Mouse (Mus musculus) induced T-regulatory cell, adult 2 months (primary cell): Measurements from ENCODE around the gene Anxa4.

Source experiments
- DNase-seq: peaks from one replicate; pipeline ENCODE4 v3.0.0-alpha.2; 2012; ENCODE audit warnings: low read depth

The Anxa4 gene

DNA sequence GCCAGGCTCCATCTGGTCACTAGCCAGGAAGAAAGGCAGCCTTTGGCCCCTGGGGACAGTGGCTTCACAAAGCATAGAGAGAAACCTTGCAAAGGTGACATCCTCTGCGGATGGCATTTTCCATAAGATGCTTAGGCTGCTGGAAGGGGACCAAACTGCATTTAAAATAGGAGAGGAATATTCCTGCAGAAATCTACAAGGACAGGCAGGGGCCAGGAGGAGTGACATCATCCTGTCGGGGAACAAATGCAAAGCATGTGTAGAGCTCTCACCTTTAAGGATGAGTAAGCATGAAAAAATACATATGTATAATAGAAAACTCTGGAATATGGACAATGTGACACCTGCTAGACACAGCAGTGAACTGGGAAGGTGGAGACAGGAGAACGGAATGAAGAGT, 7.1 kb upstream of the Anxa4 start:
- DNase-seq = no peak

DNA sequence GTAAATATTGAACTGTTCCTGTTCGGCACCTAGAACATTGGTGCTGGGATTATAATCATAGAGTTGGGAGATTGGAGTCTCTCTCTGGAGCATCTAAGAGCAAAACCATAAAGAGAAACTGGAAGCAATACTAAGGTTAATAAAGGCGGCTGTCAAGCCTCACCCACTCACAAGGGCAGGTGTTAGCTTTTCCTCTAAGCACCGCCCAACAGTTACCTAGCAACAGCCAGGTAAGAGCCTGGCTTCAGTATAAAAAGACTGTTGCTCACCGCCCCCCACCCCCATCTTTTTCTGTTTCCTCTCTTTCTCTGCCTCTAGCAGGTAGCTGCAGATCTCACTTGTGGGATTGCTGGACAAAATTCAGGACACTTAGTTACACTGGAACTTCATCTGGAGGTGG, 4.1 kb upstream of the Anxa4 start:
- no peak for DNase-seq

DNA sequence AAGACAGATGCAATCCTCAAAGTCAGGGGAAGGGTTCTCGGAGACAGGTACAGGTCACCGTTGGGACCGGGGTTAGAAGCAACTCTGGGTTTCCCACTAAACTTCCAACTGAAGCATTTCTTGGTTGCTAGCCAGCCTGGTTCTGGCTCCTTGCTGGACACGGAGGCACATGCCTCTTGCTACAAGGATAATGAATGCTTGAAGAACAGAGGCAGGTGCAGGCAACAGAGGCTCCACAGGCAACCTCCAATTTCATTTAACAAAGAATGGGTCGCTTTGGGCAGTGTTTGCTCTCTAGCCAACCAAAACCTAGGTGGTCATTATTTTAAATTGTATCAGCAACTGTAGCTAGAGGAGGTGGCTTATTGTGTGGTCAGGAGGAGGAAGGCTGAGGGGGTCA, 573 bp upstream of the Anxa4 start:
- no peak for DNase-seq

- DNase-seq = no peak
These were observed 2.9 kb downstream of the Anxa4 start for GRCm38 (mm10) chr6:86790351-86790943.

GRCm38 (mm10) chr6:86788242-86788641, 5.1 kb downstream of the Anxa4 start:
- no peak for DNase-seq

DNA sequence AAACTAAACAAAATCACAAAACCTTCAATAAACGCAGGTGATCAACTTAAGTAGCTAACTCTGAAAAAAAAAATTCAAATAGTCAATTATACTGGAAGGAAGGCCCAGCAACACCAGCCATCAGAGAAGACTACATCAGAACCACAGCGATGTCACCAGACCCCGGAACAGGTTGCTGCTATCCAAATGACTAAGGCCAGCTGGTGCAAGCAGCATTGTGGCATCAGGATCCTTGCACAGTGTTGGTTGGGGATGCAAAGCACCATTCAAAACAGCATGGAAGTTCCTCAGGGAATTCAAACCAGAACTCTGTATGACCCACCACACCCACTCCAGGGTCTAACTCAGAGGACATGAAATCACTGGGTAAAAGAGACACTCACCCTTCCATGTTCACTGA, 6.8 kb downstream of the Anxa4 start:
- DNase-seq = no peak

- DNase-seq = peak; percentile 36
These were observed 8.6 kb downstream of the Anxa4 start for GRCm38 (mm10) chr6:86784739-86785138.

DNA sequence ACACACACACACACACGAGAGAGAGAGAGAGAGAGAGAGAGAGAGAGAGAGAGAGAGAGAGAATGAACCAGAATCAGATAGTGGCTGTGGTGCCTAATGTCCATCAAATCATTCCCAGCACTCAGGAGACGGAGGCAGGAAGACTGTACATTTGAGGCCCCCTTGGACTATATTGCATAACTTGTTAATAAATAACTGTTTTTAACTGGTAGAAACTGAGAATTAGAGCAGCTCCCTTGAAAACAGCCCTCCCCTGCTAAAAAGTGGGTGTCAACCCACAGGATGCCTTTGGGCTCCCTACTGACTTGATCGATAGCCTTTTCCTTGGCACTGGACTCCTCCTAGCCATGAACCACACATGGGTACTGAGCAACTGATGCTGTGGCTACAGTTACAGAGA, 11.0 kb downstream of the Anxa4 start:
- DNase-seq = no peak

DNA sequence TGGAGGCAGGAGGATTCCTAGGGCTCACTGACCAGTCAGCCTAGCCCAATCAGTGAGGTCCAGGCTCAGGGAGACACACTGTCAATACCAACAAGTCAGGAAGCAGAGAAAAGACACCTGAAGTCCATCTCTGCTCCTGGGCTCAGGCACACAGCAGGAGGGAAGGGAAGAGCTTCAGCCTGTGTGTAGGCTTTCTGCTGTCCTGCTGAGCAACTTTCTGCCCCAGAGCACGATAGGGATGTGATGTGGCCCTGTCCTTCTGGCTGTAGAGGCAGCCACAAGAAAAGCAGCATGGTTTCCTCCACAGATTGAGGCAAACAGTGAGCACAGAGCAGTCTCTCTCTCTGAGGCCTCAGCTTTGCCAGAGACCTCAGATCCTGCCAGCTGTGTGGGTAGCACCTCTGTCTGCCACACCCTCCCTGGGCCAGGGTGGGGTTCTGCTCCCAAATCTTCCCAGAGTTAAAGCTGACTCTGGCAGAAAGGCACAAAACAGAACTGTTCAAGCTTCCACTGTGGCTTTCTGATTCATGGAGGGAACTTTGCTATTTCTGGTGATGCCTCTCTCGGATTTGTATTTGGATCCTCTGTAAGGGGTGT, 11.9 kb downstream of the Anxa4 start:
- no peak for DNase-seq

- no peak for DNase-seq
These were observed 14.3 kb downstream of the Anxa4 start for GRCm38 (mm10) chr6:86778910-86779594.

DNA sequence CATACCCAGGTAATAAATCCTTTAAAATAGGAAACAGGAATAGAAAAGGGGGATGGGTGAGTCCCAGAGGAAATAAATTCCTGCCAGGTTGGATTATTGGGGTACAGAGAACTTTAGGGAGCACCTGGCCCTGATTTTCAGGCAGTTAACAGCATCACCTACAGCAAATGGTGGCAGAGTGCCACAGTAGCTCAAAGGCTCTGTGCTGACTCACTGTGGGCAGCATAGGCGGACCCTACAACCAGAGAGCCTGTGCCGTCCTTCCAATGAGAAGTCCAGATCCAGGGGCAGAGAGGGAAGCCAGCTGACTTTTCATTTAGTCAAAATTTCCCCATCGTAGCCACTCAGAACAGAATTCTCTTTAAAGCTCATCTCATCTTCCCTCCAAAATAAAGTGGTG, 16.2 kb downstream of the Anxa4 start:
- no peak for DNase-seq

- no peak for DNase-seq
These were observed 16.7 kb downstream of the Anxa4 start for GRCm38 (mm10) chr6:86776706-86777071.

DNA sequence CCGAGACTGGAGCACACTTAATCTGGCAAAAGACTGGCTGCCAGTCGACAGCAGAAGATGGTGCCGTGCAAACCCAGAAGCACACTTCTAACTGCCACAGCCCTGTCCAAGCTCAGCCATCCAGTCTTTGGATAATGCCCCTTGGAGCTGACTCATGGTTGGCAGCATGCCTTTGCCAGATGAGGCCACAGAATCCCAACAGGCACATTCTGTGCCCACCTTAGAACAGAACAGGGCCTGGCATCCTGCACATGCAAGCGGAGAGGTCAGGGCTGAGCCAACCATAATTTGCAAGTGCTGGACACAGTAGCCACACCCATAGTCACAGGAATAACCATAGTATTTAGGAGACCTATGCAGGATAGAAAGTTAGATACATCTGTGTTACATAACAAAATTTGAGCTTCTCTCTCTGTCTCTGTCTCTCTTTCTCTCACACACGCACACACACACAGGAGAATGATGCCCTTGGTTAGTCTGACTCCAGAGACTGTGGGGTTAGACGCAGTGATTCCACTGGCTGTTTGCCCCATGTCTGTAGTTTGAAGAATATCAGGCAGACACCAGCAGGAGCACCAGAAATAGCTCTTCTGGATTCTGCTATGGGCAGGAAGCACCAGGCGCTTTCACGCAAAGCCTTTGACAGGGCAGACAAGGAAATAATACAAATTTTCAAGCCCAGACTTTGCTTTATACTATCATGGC, 17.2 kb downstream of the Anxa4 start:
- no peak for DNase-seq

DNA sequence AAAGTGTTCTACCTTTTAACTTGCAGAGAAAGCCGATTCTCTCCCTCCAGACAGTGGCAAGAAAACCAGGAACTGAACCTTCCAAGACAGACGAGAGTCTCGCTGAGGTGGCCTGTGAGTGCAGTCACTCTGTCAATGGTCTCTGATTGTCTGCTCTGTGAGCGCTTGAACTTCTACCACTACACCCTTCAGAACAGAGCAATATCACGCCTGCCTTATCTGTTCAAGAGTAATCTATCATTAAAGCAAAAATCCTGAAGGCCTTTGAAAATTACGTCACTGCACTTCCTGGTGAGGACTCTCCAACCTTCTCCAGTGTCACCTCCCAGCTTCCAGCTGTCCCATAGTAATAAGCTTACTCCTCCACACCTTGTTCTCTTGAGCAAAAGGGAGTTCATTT, 18.4 kb downstream of the Anxa4 start:
- DNase-seq = no peak

DNA sequence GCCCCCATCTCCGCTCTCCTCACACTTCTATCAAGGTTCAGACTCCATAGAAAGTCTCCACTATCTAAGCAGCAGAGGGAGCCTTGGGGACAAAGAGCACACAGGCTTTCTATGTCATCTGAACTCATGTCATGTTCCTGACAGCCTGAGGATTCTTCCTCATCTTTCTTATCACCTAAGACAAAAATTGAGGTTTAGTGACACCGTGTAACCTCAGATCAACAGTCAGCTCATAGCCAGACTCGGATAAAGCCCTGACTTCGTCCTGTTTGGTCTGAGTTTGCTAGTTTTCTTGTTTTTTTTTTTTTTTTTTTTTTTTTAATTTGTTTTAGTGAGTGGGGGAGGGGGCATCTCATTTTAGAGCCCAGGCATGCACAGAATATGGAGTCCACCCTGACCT, 19.6 kb downstream of the Anxa4 start:
- DNase-seq = no peak

DNA sequence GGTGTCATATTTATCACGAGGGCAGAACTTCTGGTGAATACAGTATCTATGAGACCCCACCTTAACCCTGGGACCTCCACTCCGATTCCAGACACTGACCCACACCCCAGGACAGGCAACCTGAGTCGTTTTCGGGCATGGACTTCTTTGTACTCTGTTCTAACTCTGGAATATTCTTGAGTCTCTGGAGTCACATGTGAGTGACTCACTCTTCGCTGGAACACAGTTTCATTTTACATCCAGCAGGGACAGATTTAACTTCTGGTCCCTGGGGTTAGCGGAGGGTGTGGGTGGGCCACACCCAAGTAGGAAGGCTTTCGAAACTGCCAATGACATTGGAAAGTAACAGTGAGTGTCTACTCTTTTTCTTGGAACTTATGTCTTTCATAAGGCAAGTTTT, 20.8 kb downstream of the Anxa4 start:
- DNase-seq = no peak

- no peak for DNase-seq
These were observed 24.4 kb downstream of the Anxa4 start for GRCm38 (mm10) chr6:86768938-86769337.

DNA sequence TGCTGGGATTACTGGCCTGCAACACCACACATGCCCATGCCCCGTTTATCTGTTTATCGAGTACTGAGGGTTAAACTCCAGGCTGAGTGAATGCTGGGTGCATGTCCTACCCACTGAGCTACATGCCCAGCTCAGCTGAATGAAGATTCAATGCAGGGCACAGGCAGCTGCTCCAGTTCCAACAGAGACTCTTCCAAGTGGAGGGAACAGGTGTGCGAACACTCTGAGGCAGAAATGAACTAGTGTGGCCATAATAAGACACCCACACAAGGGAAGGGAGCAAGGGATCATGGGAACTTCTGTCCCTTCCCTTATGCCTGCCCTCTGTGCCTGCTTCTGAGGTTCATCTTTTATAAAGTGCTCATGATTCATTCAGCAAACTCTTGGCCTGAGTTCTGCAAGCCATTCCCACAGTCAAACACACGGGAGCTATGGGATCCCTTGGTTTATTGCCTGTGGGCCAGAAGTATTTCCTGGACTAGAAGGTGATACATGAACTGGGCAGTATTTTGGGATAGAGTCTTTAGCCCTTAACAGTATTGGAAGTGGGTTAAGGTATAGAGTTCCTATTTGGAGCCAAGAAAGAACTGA, 25.1 kb downstream of the Anxa4 start:
- no peak for DNase-seq

DNA sequence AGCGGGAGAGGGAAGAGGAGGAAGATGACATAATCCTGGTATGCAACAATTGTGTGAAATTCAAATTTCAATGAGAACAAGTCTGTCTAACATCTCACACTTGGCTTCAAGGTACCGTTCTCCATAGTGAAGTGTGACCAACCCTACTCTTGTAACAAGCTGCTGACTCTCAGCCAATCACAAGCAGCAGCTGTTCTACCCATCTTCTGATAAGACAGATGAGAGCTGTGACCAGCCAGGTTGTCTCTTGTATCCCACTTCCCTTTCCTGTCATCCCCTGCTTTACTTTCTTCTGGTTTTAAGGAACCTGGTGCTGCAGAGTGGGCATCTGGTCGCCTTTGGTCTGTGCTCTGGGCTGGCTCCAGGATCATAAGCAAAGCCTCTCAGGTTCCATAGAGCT, 25.9 kb downstream of the Anxa4 start:
- DNase-seq = no peak

DNA sequence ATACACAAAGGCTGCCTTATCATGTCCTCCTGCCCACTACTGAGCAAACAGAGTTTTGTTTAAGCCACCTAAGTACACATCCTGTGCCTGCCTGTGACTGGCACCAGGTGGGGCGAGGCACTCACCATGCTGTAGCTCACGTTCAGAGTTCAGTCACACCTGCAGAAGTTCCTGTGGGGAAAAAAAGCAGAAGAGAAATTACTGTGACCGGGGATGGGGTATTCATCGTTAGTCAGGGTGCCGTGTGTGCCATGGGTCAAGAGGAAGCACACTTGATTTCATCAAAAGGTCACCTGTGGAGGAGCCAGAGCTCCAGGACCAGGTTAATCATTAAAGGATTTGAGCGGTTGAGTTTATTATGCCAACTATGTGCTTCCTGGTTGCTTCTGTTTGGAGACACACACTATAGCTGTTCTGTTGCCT, 27.7 kb downstream of the Anxa4 start:
- no peak for DNase-seq

DNA sequence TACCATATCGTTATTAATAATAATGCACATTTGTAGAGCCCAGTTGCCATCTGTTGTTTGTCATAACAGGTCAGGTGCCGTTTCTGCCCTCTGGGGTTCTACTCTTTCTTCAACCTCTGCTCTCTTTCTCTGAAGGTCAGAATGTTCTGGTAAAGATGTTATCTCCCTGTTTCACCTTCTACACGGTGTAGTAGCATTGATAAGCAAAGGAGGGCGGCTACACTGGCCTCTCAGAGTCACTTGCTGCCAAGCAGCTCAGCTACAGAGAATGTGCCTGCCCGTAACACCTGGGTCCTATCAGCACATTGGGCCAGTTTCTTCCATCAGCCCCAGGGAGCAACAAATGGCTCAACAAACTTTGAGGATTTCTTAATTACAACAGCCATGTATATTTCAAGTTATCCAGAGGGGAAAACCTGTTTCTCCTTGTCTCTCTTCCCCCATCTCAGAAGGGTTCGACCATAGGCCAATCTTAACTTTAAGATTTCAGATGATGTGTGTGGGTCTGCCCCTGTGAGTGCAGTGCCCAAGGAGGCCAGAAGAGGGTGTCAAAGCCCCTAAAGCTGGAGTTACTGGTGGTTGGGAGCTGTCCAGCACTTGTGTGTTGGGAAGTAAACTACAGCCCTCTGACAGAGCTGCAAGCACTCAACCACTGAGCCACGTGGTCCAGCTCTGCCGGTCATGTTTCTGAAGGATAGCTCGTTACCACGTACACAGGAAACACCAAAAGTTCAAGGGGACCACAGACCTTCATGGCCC, 39.1 kb downstream of the Anxa4 start:
- DNase-seq = peak; percentile 25

- DNase-seq = no peak
These were observed 40.4 kb downstream of the Anxa4 start for GRCm38 (mm10) chr6:86752843-86753485.
